Mouse (Mus musculus) MEL (cell line): ENCODE results near the gene Slc7a8. TPM values are rescaled to one million over a fixed set of nuclear protein-coding genes. Genes with fewer than 3 reads are reported as not detected.

ENCODE experiments used
- polyA plus RNA-seq, 2 experiments: library from polyadenylated mRNA; stranded (reverse) in 1 of 2; unstranded in 1 of 2; fragments of >175 nt in 1 of 2; fragments of >200 nt in 1 of 2; gene quantifications; 2 replicates each; pipeline versions ENCODE4 v1.2.1 to v1.2.4; 2012; ENCODE audit warnings: low replicate concordance in 2 of 2, low read depth in 1 of 2; ENCODE audit not compliant: insufficient read length in 2 of 2, insufficient read depth in 1 of 2, missing spikeins in 1 of 2
- total RNA-seq: library from RNA; depleted of rRNA; stranded (reverse); fragments of 300-350 nt; gene quantifications from 2 replicates; pipeline ENCODE4 v1.2.3, GENCODE M21; 2012; rRNA removed

The Slc7a8 gene
- total and polyA plus RNA-seq, 3 experiments = 0.08 to 0.29 TPM; not detected in 1

Other genes with a start within 250 kb of the Slc7a8 start
- gene Haus4, start 227.3 kb downstream of the Slc7a8 start, total RNA-seq = 39.2 and 47.5 TPM in 2 replicates
- gene Haus4, start 227.3 kb downstream of the Slc7a8 start, polyA plus RNA-seq = 10 to 100 TPM in 1 of 2 experiments, not detected in 1; 73.4 TPM
- gene Ajuba, start 204.4 kb downstream of the Slc7a8 start, total RNA-seq = 0.07 and 0.08 TPM in 2 replicates
- gene Ajuba, start 204.4 kb downstream of the Slc7a8 start, polyA plus RNA-seq = under 1 TPM in 1 of 2 experiments, not detected in 1; 0.08 TPM
- 1.9 and 2.1 TPM in 2 replicates for gene 4931414P19Rik, start 176.0 kb downstream of the Slc7a8 start, total RNA-seq
- 1 to 10 TPM in 1 of 2 experiments, not detected in 1; 4.8 TPM for gene 4931414P19Rik, start 176.0 kb downstream of the Slc7a8 start, polyA plus RNA-seq
- 305 and 327 TPM in 2 replicates for gene Psmb5, start 163.9 kb downstream of the Slc7a8 start, total RNA-seq
- gene Psmb5, start 163.9 kb downstream of the Slc7a8 start, polyA plus RNA-seq = 100 to 1,000 TPM; 318 to 546 TPM
- gene Psmb11, start 160.5 kb downstream of the Slc7a8 start, total RNA-seq = not detected in 2 replicates
- under 1 TPM in 1 of 2 experiments, not detected in 1; 0.06 TPM for gene Psmb11, start 160.5 kb downstream of the Slc7a8 start, polyA plus RNA-seq
- not detected in 2 replicates for gene Gm17606, start 141.0 kb downstream of the Slc7a8 start, total RNA-seq
- gene Gm17606, start 141.0 kb downstream of the Slc7a8 start, polyA plus RNA-seq = under 1 TPM in 1 of 2 experiments, not detected in 1; 0.99 TPM
- gene Cdh24, start 140.6 kb downstream of the Slc7a8 start, total RNA-seq = 0.89 and 0.92 TPM in 2 replicates
- 1 to 10 TPM in 1 of 2 experiments, not detected in 1; 5.8 TPM for gene Cdh24, start 140.6 kb downstream of the Slc7a8 start, polyA plus RNA-seq
- 44.2 and 47.0 TPM in 2 replicates for gene 1700123O20Rik, start 95.7 kb downstream of the Slc7a8 start, total RNA-seq
- gene 1700123O20Rik, start 95.7 kb downstream of the Slc7a8 start, polyA plus RNA-seq = 10 to 100 TPM in 1 of 2 experiments, not detected in 1; 72.8 TPM
- gene Acin1, start 95.0 kb downstream of the Slc7a8 start, total RNA-seq = 110 and 115 TPM in 2 replicates
- 100 to 1,000 TPM; 103 to 248 TPM for gene Acin1, start 95.0 kb downstream of the Slc7a8 start, polyA plus RNA-seq
- not detected in 2 replicates for gene Gm29776, start 83.1 kb downstream of the Slc7a8 start, total RNA-seq
- not detected for gene Gm29776, start 83.1 kb downstream of the Slc7a8 start, polyA plus RNA-seq
- not detected in 2 replicates for gene Cebpe, start 69.8 kb downstream of the Slc7a8 start, total RNA-seq
- gene Cebpe, start 69.8 kb downstream of the Slc7a8 start, polyA plus RNA-seq = under 1 TPM in 1 of 2 experiments, not detected in 1; 0.32 TPM
- not detected in 2 replicates for gene Rnf212b, start 32.2 kb upstream of the Slc7a8 start, total RNA-seq
- not detected for gene Rnf212b, start 32.2 kb upstream of the Slc7a8 start, polyA plus RNA-seq
- gene Homez, start 89.0 kb upstream of the Slc7a8 start, total RNA-seq = 4.7 and 4.9 TPM in 2 replicates
- gene Homez, start 89.0 kb upstream of the Slc7a8 start, polyA plus RNA-seq = 1 to 10 TPM in 1 of 2 experiments, not detected in 1; 8.5 TPM
- gene Ppp1r3e, start 95.6 kb upstream of the Slc7a8 start, total RNA-seq = 0.56 and 0.73 TPM in 2 replicates
- 1 to 10 TPM in 1 of 2 experiments, not detected in 1; 1.2 TPM for gene Ppp1r3e, start 95.6 kb upstream of the Slc7a8 start, polyA plus RNA-seq
- 10.5 and 12.5 TPM in 2 replicates for gene Bcl2l2, start 101.4 kb upstream of the Slc7a8 start, total RNA-seq
- 10 to 100 TPM in 1 of 2 experiments, not detected in 1; 18.8 TPM for gene Bcl2l2, start 101.4 kb upstream of the Slc7a8 start, polyA plus RNA-seq
- gene Gm20521, start 101.5 kb upstream of the Slc7a8 start, total RNA-seq = 0.58 and 0.88 TPM in 2 replicates
- 1 to 10 TPM in 1 of 2 experiments, not detected in 1; 3.4 TPM for gene Gm20521, start 101.5 kb upstream of the Slc7a8 start, polyA plus RNA-seq
- gene Pabpn1, start 110.6 kb upstream of the Slc7a8 start, total RNA-seq = 82.3 and 85.8 TPM in 2 replicates
- gene Pabpn1, start 110.6 kb upstream of the Slc7a8 start, polyA plus RNA-seq = 100 to 1,000 TPM in 1 of 2 experiments, not detected in 1; 393 TPM
- 0.13 and 0.31 TPM in 2 replicates for gene Slc22a17, start 131.2 kb upstream of the Slc7a8 start, total RNA-seq
- gene Slc22a17, start 131.2 kb upstream of the Slc7a8 start, polyA plus RNA-seq = 1 to 10 TPM in 1 of 2 experiments, not detected in 1; 1.1 TPM
- gene Efs, start 144.2 kb upstream of the Slc7a8 start, total RNA-seq = not detected in 2 replicates
- not detected for gene Efs, start 144.2 kb upstream of the Slc7a8 start, polyA plus RNA-seq
- not detected in 2 replicates for gene Il25, start 150.7 kb upstream of the Slc7a8 start, total RNA-seq
- gene Il25, start 150.7 kb upstream of the Slc7a8 start, polyA plus RNA-seq = not detected
- not detected in 2 replicates for gene Cmtm5, start 154.3 kb upstream of the Slc7a8 start, total RNA-seq
- gene Cmtm5, start 154.3 kb upstream of the Slc7a8 start, polyA plus RNA-seq = not detected
- not detected in 2 replicates for gene Myh6, start 185.0 kb upstream of the Slc7a8 start, total RNA-seq
- not detected for gene Myh6, start 185.0 kb upstream of the Slc7a8 start, polyA plus RNA-seq
- gene Gm17428, start 195.0 kb upstream of the Slc7a8 start, total RNA-seq = not detected in 2 replicates
- gene Gm17428, start 195.0 kb upstream of the Slc7a8 start, polyA plus RNA-seq = not detected
- gene Myh7, start 212.7 kb upstream of the Slc7a8 start, total RNA-seq = not detected in 2 replicates
- gene Myh7, start 212.7 kb upstream of the Slc7a8 start, polyA plus RNA-seq = not detected
- 138 and 148 TPM in 2 replicates for gene Ngdn, start 233.5 kb upstream of the Slc7a8 start, total RNA-seq
- gene Ngdn, start 233.5 kb upstream of the Slc7a8 start, polyA plus RNA-seq = 100 to 1,000 TPM in 1 of 2 experiments, not detected in 1; 140 TPM